Mouse (Mus musculus): Measurements from ENCODE around the gene Gar1.

DNA sequence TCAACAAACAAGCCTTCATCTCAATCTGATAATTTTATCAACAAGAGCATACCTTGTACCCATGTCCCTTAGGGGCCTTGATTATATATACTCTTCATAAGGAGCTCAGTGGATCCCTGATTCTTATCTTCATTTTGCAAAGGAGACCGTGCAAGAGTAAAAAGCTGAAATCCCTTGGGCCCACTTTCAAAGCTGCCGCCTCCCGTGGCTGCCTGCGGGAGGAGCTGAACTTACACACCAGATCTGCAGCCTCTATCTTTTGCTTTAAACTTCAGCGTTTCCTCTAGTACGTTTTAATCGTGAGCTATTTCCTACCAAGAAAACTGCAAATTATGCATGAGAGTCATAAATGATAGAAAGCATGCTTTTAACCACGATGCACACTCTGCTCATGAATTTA is 9.5 kb downstream of the Gar1 start:
- TF ChIP-seq CTCF (IDR thresholded peaks at IDR 0.05; ENCODE audit: low read depth, low read length) (no peak), POLR2A (IDR thresholded peaks at IDR 0.05; ENCODE audit: borderline replicate concordance, low read depth, low read length) (no peak)
